Mouse (Mus musculus) heart, adult 2 months (tissue): ENCODE measurements at regions not wholly inside any gene's neighbourhood (a gene's known extent, or its start where the extent isn't known, plus 50 kb on each side); places are given as distances from the start of the nearest gene placed in this dataset.

Source experiments
- CTCF ChIP-seq: fragments of 200-600 bp; IDR thresholded peaks from 2 replicates; pipeline ENCODE4 v1.8.1; 2022; ENCODE audit warnings: antibody characterized with exemption, mild to moderate bottlenecking, moderate library complexity
- POLR2A ChIP-seq: fragments of 200-500 bp; IDR thresholded peaks from 2 replicates; pipeline ENCODE4 v1.6.1; 2011; ENCODE audit warnings: mild to moderate bottlenecking, low read depth, low read length, control low read depth; ENCODE audit not compliant: insufficient read depth

GRCm38 (mm10) chr4:24214037-24214362, 282.3 kb upstream of the Mms22l start:
- no peak for TF ChIP-seq POLR2A
- no peak for TF ChIP-seq CTCF
